Mouse (Mus musculus) Patski (cell line): ENCODE measurements at regions not wholly inside any gene's neighbourhood (a gene's known extent, or its start where the extent isn't known, plus 50 kb on each side); places are given as distances from the start of the nearest gene placed in this dataset.

Source experiments
- ATAC-seq: fragments of 100-300 bp; one replicate; pipeline ENCODE4 v1.8.0; 2021
- CTCF ChIA-PET: fragments of 350-600 bp; sonication (Branson Sonifier 250); formaldehyde crosslinking; loops from one replicate; lab custom pipeline; 2022; ENCODE audit warnings: inconsistent platforms; lab: Charles Lee
- POLR2A ChIA-PET: fragments of 350-600 bp; sonication (Branson Sonifier 250); formaldehyde crosslinking; loops from one replicate; lab custom pipeline; 2022; ENCODE audit warnings: antibody characterized with exemption, inconsistent platforms; lab: Charles Lee
- DNase-seq: peaks from one replicate; pipeline ENCODE4 v3.0.0-alpha.2; 2011; ENCODE audit warnings: low read depth, low spot score
- H3K27me3 ChIP-seq: fragments of 371-371 bp; one replicate; pipeline ENCODE4 v1.5.1; 2021
- CTCF ChIP-seq: fragments of 100-300 bp; IDR thresholded peaks from one replicate; pipeline ENCODE4 v1.5.1; 2021
- in situ Hi-C: fragments of 300-500 bp; cut with MboI; formaldehyde crosslinking; loops from 3 replicates; pipeline ENCODE4 v1.11.1; 2018; ENCODE audit warnings: low pct_unique_long_range_greater_than_20kb, mixed read lengths

DNA sequence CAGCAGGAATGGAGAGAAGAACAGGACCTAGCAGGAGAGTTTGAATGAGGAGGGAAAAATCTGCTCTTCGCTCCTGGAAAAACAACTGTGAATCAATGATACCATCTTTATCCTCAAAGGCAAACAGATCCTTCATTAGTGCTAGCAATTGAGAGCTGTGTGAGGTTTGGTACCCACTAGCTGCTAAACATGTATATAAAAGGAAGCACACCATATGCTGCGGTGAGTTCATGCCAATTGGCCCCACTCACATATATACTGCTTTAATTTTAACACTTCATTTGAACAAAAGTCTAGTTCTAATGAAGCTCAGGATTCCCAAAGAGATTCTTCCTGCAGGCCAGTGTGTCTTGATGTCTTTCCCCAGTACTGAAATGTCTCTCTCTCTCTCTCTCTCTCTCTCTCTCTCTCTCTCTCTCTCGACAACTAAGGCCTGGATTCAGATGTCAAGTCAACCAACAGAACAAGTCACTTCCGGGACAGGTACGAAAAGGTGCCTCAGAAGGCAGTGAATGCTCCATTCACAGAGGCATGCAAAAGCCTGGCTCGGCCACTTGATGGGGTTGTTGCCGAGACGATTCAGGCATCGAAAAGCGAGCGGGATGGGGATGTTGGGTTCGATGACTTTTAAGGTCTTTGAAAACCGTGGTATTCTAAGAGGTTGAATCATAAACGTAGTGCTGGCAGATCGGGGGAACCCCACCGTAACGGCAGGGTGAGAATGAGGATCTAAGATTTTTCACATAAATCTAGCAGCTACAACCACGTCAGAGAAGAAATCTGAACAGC lies 226.4 kb upstream of the Nr4a3 start:
- ChIA-PET CTCF (no interaction called here), POLR2A (interaction anchor here (0.6 kb wide), 1 partner anchor 1730 kb away, joined by 3 read pairs; no protein-coding TSS in a partner anchor)
- H3K27me3 ChIP-seq: peaks cover 3% of the 10 kb centered on the region
- no peak for TF ChIP-seq CTCF
- in situ Hi-C loops: no loop called here
- DNase-seq (no peak), ATAC-seq (no peak)

GRCm38 (mm10) chr4:47820562-47820961 lies 224.4 kb upstream of the Nr4a3 start:
- TF ChIP-seq CTCF: no peak
- peaks cover 9% of the 10 kb centered on the region for H3K27me3 ChIP-seq
- DNase-seq (no peak), ATAC-seq (no peak)
- ChIA-PET POLR2A (no interaction called here), CTCF (no interaction called here)
- in situ Hi-C loops: no loop called here

DNA sequence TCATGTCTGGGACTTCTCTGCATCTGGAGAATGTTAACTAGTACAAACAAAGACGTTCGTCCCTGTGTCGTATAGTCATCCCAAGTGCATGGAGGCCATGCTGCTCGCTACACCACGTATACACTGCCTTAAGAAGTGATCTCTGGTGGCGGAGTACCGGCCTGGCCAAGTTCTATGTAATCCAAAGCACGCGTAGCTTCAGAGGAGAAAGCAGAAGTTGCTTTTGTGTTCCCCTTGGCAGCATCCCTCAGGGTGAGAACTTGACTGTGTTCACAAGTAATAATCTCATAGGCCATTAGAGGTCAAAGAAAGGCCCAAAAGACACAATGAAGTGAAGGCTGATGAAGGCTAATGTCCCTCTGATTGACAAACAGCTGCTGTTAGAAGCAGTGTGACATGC lies 221.7 kb upstream of the Nr4a3 start:
- no peak for DNase-seq
- ATAC-seq: no peak
- ChIA-PET CTCF (no interaction called here), POLR2A (no interaction called here)
- TF ChIP-seq CTCF: no peak
- in situ Hi-C loops: no loop called here
- H3K27me3 ChIP-seq: peaks cover 22% of the 10 kb centered on the region

GRCm38 (mm10) chr4:47824083-47824482 lies 220.9 kb upstream of the Nr4a3 start:
- ChIA-PET POLR2A (no interaction called here), CTCF (no interaction called here)
- in situ Hi-C loops: no loop called here
- H3K27me3 ChIP-seq: peaks cover 22% of the 10 kb centered on the region
- no peak for DNase-seq
- no peak for TF ChIP-seq CTCF
- no peak for ATAC-seq

DNA sequence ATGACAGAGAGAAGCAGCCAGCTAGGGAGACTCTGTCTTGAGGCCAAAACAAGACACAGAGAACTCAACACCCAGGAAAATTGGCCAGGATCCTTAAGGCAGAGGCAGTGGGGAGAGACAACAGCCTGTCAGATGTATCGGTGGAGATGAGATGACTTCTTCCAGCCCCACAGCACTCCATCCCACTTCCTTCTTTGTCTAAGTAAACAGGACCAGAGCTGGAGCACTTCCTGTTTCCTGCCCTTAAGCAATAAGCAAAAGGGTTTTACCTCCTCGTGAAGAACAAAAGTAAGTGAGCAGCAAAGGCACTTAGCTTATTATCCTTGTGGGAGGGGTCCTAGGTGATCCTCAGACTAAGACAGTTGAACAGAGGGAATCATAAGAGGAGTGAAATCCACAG lies 212.0 kb upstream of the Nr4a3 start:
- peaks cover 5% of the 10 kb centered on the region for H3K27me3 ChIP-seq
- POLR2A ChIA-PET: no interaction called here
- no peak for TF ChIP-seq CTCF
- no peak for ATAC-seq
- DNase-seq: no peak
- in situ Hi-C loops: no loop called here
- CTCF ChIA-PET: no interaction called here

GRCm38 (mm10) chr4:47838411-47838810 lies 206.5 kb upstream of the Nr4a3 start:
- no peak for DNase-seq
- no peak for TF ChIP-seq CTCF
- in situ Hi-C loops: no loop called here
- ChIA-PET POLR2A (no interaction called here), CTCF (no interaction called here)
- no peaks in the 10 kb centered on the region for H3K27me3 ChIP-seq
- ATAC-seq: no peak

GRCm38 (mm10) chr4:47842128-47842656 lies 202.8 kb upstream of the Nr4a3 start:
- TF ChIP-seq CTCF: no peak
- CTCF ChIA-PET: no interaction called here
- no peak for ATAC-seq
- in situ Hi-C loops: no loop called here
- no peak for DNase-seq
- POLR2A ChIA-PET: no interaction called here
- no peaks in the 10 kb centered on the region for H3K27me3 ChIP-seq

DNA sequence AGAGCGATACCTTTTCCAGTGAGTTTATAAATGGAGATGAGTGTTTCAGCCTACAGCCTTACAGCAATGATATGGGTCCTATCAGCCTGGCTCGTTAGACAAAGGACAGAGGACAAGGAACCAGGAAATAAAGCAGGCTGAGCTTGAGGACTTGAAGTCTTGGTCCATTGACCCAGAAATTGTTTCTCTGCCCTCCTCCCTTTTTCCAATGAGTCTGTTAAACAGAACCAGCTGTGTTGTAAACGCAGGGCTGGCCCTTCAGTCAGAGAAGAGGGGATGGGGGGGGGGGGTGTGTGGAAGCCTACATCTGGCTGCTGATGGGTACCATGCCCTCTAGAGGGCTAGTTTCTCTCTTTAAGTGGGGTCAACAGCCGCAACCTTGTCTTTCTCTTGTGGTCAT lies 199.7 kb upstream of the Nr4a3 start:
- POLR2A ChIA-PET: no interaction called here
- in situ Hi-C loops: no loop called here
- no peak for TF ChIP-seq CTCF
- ATAC-seq (no peak), DNase-seq (no peak)
- CTCF ChIA-PET: no interaction called here
- peaks cover 4% of the 10 kb centered on the region for H3K27me3 ChIP-seq

- peaks cover 4% of the 10 kb centered on the region for H3K27me3 ChIP-seq
- no peak for DNase-seq
- ATAC-seq: no peak
- in situ Hi-C loops: no loop called here
- no peak for TF ChIP-seq CTCF
- ChIA-PET POLR2A (no interaction called here), CTCF (interaction anchor here (1.2 kb wide), 1 partner anchor 17 kb away, joined by 3 read pairs; no protein-coding TSS in a partner anchor)
These were observed 198.3 kb upstream of the Nr4a3 start for GRCm38 (mm10) chr4:47846389-47847318.

GRCm38 (mm10) chr4:47861151-47861550 lies 183.8 kb upstream of the Nr4a3 start:
- CTCF ChIA-PET: no interaction called here
- TF ChIP-seq CTCF: no peak
- POLR2A ChIA-PET: no interaction called here
- DNase-seq: no peak
- no peak for ATAC-seq
- H3K27me3 ChIP-seq: peaks cover 3% of the 10 kb centered on the region
- in situ Hi-C loops: no loop called here
